Mouse (Mus musculus) CH12.LX (cell line): Measurements from ENCODE around the gene Prim2. TPM values are rescaled to one million over a fixed set of nuclear protein-coding genes. Genes with fewer than 3 reads are reported as not detected.

Source experiments
- DNase-seq: peaks from one replicate; pipeline ENCODE4 v3.0.0-alpha.2; 2013; ENCODE audit errors: extremely low read depth
- H3K27ac ChIP-seq: 2 replicates; pipeline ENCODE4 v1.5.1; 2012; ENCODE audit warnings: low read depth, mild to moderate bottlenecking, control low read depth, moderate library complexity; ENCODE audit not compliant: insufficient read depth
- H3K27me3 ChIP-seq: replicated peaks from 2 replicates; pipeline ENCODE3; 2012; ENCODE audit warnings: inconsistent platforms
- H3K36me3 ChIP-seq, 2 experiments: replicated peaks in 1 of 2; 2 replicates each; pipeline versions ENCODE3 to v1.6.1; 2012; ENCODE audit warnings: inconsistent platforms in 1 of 2, low read length in 1 of 2, mild to moderate bottlenecking in 1 of 2, mixed read lengths in 1 of 2, moderate library complexity in 1 of 2; ENCODE audit not compliant: control insufficient read depth in 1 of 2, insufficient read depth in 1 of 2
- H3K4me1 ChIP-seq, 2 experiments: 2 replicates each; pipeline ENCODE4 v1.6.1; 2012; ENCODE audit warnings: inconsistent platforms in 1 of 2, moderate library complexity in 1 of 2; ENCODE audit not compliant: insufficient read depth in 2 of 2, control insufficient read depth in 1 of 2
- H3K4me2 ChIP-seq: 2 replicates; pipeline ENCODE4 v1.6.1; 2012; ENCODE audit warnings: low read depth, mild to moderate bottlenecking, control low read depth; ENCODE audit not compliant: poor library complexity, insufficient read depth, severe bottlenecking
- H3K4me3 ChIP-seq, 3 experiments: fragments of 150-350 bp in 1 of 3; sonication (generic) in 1 of 3; replicated peaks in 1 of 3; 2 replicates each; pipeline versions ENCODE3 to v1.5.1; 2011 to 2012; ENCODE audit warnings: low read depth in 2 of 3, low read length in 2 of 3, mild to moderate bottlenecking in 2 of 3, moderate library complexity in 2 of 3, control low read depth in 1 of 3, improper control_type of control experiment in 1 of 3, inconsistent platforms in 1 of 3, mixed read lengths in 1 of 3; ENCODE audit not compliant: poor library complexity in 1 of 3
- H3K79me2 ChIP-seq: replicated peaks from 2 replicates; pipeline ENCODE4 v1.6.1; 2012; ENCODE audit warnings: mild to moderate bottlenecking, moderate library complexity; ENCODE audit not compliant: control insufficient read depth, poor library complexity, insufficient read depth, severe bottlenecking; ENCODE audit errors: extremely low read depth
- H3K9ac ChIP-seq: 2 replicates; pipeline ENCODE4 v1.6.1; 2012; ENCODE audit warnings: low read depth, mild to moderate bottlenecking, control low read depth, moderate library complexity; ENCODE audit not compliant: insufficient read depth
- H3K9me3 ChIP-seq: replicated peaks from 2 replicates; pipeline ENCODE3; 2012; ENCODE audit warnings: low read length, inconsistent platforms, mixed read lengths
- CHD1 ChIP-seq: IDR thresholded peaks from 2 replicates; pipeline ENCODE4 v1.6.1; 2012; ENCODE audit warnings: low read depth, low read length, improper control_type of control experiment, inconsistent platforms
- CHD2 ChIP-seq: IDR thresholded peaks from 2 replicates; pipeline ENCODE4 v1.6.1; 2011; ENCODE audit warnings: low read length, improper control_type of control experiment
- E2F4 ChIP-seq: IDR thresholded peaks from 2 replicates; pipeline ENCODE4 v1.6.1; 2011; ENCODE audit warnings: low read depth, low read length, improper control_type of control experiment; ENCODE audit not compliant: insufficient replicate concordance
- HCFC1 ChIP-seq: IDR thresholded peaks from 2 replicates; pipeline ENCODE4 v1.6.1; 2012; ENCODE audit warnings: low read depth, mild to moderate bottlenecking, inconsistent platforms, low read length, improper control_type of control experiment
- JUN ChIP-seq: IDR thresholded peaks from 2 replicates; pipeline ENCODE4 v1.6.1; 2011; ENCODE audit warnings: low read depth, mild to moderate bottlenecking, low read length, improper control_type of control experiment, moderate library complexity; ENCODE audit not compliant: insufficient read depth
- MAX ChIP-seq: IDR thresholded peaks from 2 replicates; pipeline ENCODE4 v1.6.1; 2011; ENCODE audit warnings: low read length, improper control_type of control experiment
- MAZ ChIP-seq: IDR thresholded peaks from 2 replicates; pipeline ENCODE4 v1.6.1; 2012; ENCODE audit warnings: low read depth, mild to moderate bottlenecking, inconsistent platforms, low read length, improper control_type of control experiment, moderate library complexity
- MEF2A ChIP-seq: IDR thresholded peaks from 2 replicates; pipeline ENCODE4 v1.6.1; 2014; ENCODE audit warnings: low read depth, mild to moderate bottlenecking, inconsistent platforms, low read length, improper control_type of control experiment, borderline replicate concordance
- MYC ChIP-seq: IDR thresholded peaks from 2 replicates; pipeline ENCODE4 v1.6.1; 2011; ENCODE audit warnings: low read depth, mild to moderate bottlenecking, improper control_type of control experiment, low read length
- NELFE ChIP-seq: IDR thresholded peaks from 2 replicates; pipeline ENCODE4 v1.6.1; 2011; ENCODE audit warnings: low read depth, low read length, improper control_type of control experiment
- NRF1 ChIP-seq: IDR thresholded peaks from 2 replicates; pipeline ENCODE4 v1.6.1; 2014; ENCODE audit warnings: low read depth, mild to moderate bottlenecking, inconsistent platforms, low read length, improper control_type of control experiment, moderate library complexity
- POLR2AphosphoS2 ChIP-seq: IDR thresholded peaks from 2 replicates; pipeline ENCODE4 v1.6.1; 2011; ENCODE audit warnings: low read depth, low read length, improper control_type of control experiment
- SIN3A ChIP-seq: IDR thresholded peaks from 2 replicates; pipeline ENCODE4 v1.6.1; 2012; ENCODE audit warnings: low read length, improper control_type of control experiment, inconsistent platforms
- USF1 ChIP-seq: IDR thresholded peaks from 2 replicates; pipeline ENCODE4 v1.6.1; 2014; ENCODE audit warnings: low read depth, mild to moderate bottlenecking, inconsistent platforms, low read length, improper control_type of control experiment
- ZKSCAN1 ChIP-seq: IDR thresholded peaks from 2 replicates; pipeline ENCODE4 v1.6.1; 2012; ENCODE audit warnings: low read depth, inconsistent platforms, low read length, improper control_type of control experiment, borderline replicate concordance
- ZMIZ1 ChIP-seq: IDR thresholded peaks from 2 replicates; pipeline ENCODE4 v1.6.1; 2012; ENCODE audit warnings: low read depth, mild to moderate bottlenecking, inconsistent platforms, low read length, improper control_type of control experiment
- ZNF384 ChIP-seq: IDR thresholded peaks from 2 replicates; pipeline ENCODE4 v1.6.1; 2012; ENCODE audit warnings: low read depth, low read length, improper control_type of control experiment, inconsistent platforms
- dilution Hi-C: fragments of 300-500 bp; cut with MboI; formaldehyde crosslinking; loops from 2 replicates; pipeline ENCODE4 v1.14.3; 2020; ENCODE audit warnings: low sequenced_read_pairs; ENCODE audit not compliant: extremely low pct_unique_long_range_greater_than_20kb, extremely low pct_ligation_motif_present
- in situ Hi-C: fragments of 300-500 bp; cut with MboI; formaldehyde crosslinking; loops from 3 replicates; pipeline ENCODE4 v1.14.3; 2019; ENCODE audit warnings: low sequenced_read_pairs, low pct_ligation_motif_present, low pct_unique_long_range_greater_than_20kb, mixed read lengths
- polyA plus RNA-seq: library from polyadenylated mRNA; unstranded; fragments of >175 nt; gene quantifications from 2 replicates; pipeline ENCODE4 v1.2.1, GENCODE M21; 2012; ENCODE audit warnings: low read depth; ENCODE audit not compliant: insufficient read length
- total RNA-seq, 2 experiments: library from RNA; depleted of rRNA; stranded (reverse); fragments of 300-350 nt in 1 of 2; fragments of >200 nt in 1 of 2; gene quantifications; 2 replicates each; pipeline ENCODE4 v1.2.3; 2012 to 2014

Gene Prim2
- total and polyA plus RNA-seq, 3 experiments = 41.3 to 72.6 (median 51.7) TPM

DNA sequence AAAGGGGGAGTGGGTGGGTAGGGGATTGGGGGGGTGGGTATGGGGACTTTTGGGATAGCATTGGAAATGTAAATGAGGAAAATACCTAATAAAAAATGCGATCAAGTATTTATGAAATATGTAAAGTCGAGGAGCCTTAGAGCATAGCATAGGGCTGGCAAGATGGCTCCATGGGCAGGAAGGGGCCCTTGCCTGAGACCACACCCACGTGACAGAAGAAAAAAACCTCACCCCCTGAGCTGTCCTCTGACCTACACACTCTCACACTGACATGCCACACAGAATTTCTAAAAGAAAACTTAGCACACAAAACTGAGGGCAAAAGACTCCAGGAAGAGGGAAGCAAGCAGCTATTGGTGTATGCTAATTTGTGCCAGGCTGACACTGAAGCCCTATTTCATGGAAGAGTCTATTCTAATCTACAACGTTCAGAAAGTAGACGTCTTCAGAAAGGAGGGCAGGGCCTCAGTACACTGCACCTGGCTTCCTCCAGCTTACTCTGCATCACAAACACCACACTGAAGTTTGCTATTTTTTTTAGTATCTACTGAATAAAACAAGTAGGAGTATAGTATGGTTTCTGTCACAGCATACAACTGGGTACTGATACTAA lies 65.4 kb downstream of the Prim2 start:
- H3K27ac ChIP-seq = no peak overlapping the region
- H3K27me3 ChIP-seq = no peaks in the 10 kb centered on the region
- H3K4me3 ChIP-seq = no peak overlapping the region
- TF ChIP-seq USF1 = no peak
- no peak for TF ChIP-seq NRF1
- TF ChIP-seq NELFE = no peak
- TF ChIP-seq SIN3A = no peak
- no peak for TF ChIP-seq E2F4
- no peak for TF ChIP-seq CHD2
- no peak for TF ChIP-seq ZKSCAN1
- TF ChIP-seq ZMIZ1 = no peak
- TF ChIP-seq JUN = no peak
- no peak for TF ChIP-seq MEF2A
- no peak for TF ChIP-seq MYC
- TF ChIP-seq MAZ = no peak
- TF ChIP-seq MAX = no peak
- no peak for TF ChIP-seq ZNF384
- no peak for TF ChIP-seq HCFC1
- no peak for TF ChIP-seq POLR2AphosphoS2
- H3K4me1 ChIP-seq = peaks cover 0 to 15% of the 10 kb centered on the region in 2 experiments; a peak in 2 of 4 replicates
- dilution Hi-C loops = no loop called here
- peaks cover under 1% of the 10 kb centered on the region for H3K9me3 ChIP-seq
- no peak for DNase-seq
- no peaks in the 10 kb centered on the region for H3K79me2 ChIP-seq
- H3K4me2 ChIP-seq = no peak overlapping the region
- H3K36me3 ChIP-seq = peaks cover 0 to 37% of the 10 kb centered on the region in 2 experiments
- no peak overlapping the region for H3K9ac ChIP-seq
- in situ Hi-C loops = no loop called here

GRCm38 (mm10) chr1:33599698-33600097 lies 69.9 kb downstream of the Prim2 start:
- peaks cover 10 to 33% of the 10 kb centered on the region in 2 experiments for H3K4me1 ChIP-seq
- peaks cover 14% of the 10 kb centered on the region for H3K9me3 ChIP-seq
- in situ Hi-C loops = no loop called here
- no peak overlapping the region for H3K9ac ChIP-seq
- H3K4me2 ChIP-seq = no peak overlapping the region
- dilution Hi-C loops = no loop called here
- H3K36me3 ChIP-seq = peaks cover 3 to 22% of the 10 kb centered on the region in 2 experiments
- H3K79me2 ChIP-seq = peaks cover 9% of the 10 kb centered on the region
- no peaks in the 10 kb centered on the region for H3K27me3 ChIP-seq
- no peak for TF ChIP-seq CHD1
- TF ChIP-seq NELFE = no peak
- H3K4me3 ChIP-seq = no peak overlapping the region
- no peak for DNase-seq
- no peak overlapping the region for H3K27ac ChIP-seq
